Mouse (Mus musculus) cerebellum, adult 2 months (tissue): ENCODE measurements around the gene Dcbld2.

Experiments
- CTCF ChIP-seq: fragments of 200-500 bp; IDR thresholded peaks from 2 replicates; pipeline ENCODE4 v1.5.1; 2011; ENCODE audit warnings: low read depth, mild to moderate bottlenecking, control low read depth, low read length, moderate library complexity, borderline replicate concordance; ENCODE audit not compliant: insufficient read depth
- POLR2A ChIP-seq: fragments of 200-500 bp; IDR thresholded peaks from 2 replicates; pipeline ENCODE4 v1.6.1; 2011; ENCODE audit warnings: low read length, control low read depth, borderline replicate concordance; ENCODE audit not compliant: insufficient read depth

- TF ChIP-seq CTCF (no peak), POLR2A (peak; percentile 68)
Observed at GRCm38 (mm10) chr16:58408487-58409281, 441 bp downstream of the Dcbld2 start.
